Mouse (Mus musculus) kidney, embryonic 16.5 days (tissue): Measurements from ENCODE around the gene Slit3. TPM values are rescaled to one million over a fixed set of nuclear protein-coding genes. Genes with fewer than 3 reads are reported as not detected.

Experiments used
- ATAC-seq: fragments of 200-750 bp; cut with Nextera tagmentation; 2 replicates; pipeline ENCODE4 v1.8.0; 2017; ENCODE audit warnings: moderate TSS enrichment; ENCODE audit not compliant: low FRiP score, low TSS enrichment
- H3K27ac ChIP-seq: fragments of 300-500 bp; sonication (generic); 2 replicates; pipeline ENCODE4 v1.5.1; 2014; ENCODE audit warnings: low read length
- H3K27me3 ChIP-seq: fragments of 300-500 bp; sonication (generic); 2 replicates; pipeline ENCODE4 v1.6.1; 2014; ENCODE audit warnings: low read length, control low read depth, mixed read lengths; ENCODE audit not compliant: insufficient read depth
- H3K36me3 ChIP-seq: fragments of 300-500 bp; sonication (generic); 2 replicates; pipeline ENCODE4 v1.6.1; 2014; ENCODE audit warnings: low read length, control low read depth, mixed read lengths; ENCODE audit not compliant: insufficient read depth
- H3K4me1 ChIP-seq: fragments of 300-500 bp; sonication (generic); 2 replicates; pipeline ENCODE4 v1.6.1; 2014; ENCODE audit warnings: low read length, control low read depth, mixed read lengths; ENCODE audit not compliant: insufficient read depth
- H3K4me2 ChIP-seq: fragments of 300-500 bp; sonication (generic); replicated peaks from 2 replicates; pipeline ENCODE4 v1.6.1; 2014; ENCODE audit warnings: low read depth, low read length
- H3K4me3 ChIP-seq: fragments of 300-500 bp; sonication (generic); 2 replicates; pipeline ENCODE4 v1.5.1; 2014; ENCODE audit warnings: mild to moderate bottlenecking, low read length
- H3K9ac ChIP-seq: fragments of 300-500 bp; sonication (generic); replicated peaks from 2 replicates; pipeline ENCODE4 v1.6.1; 2014; ENCODE audit warnings: low read length
- H3K9me3 ChIP-seq: fragments of 300-500 bp; sonication (generic); 2 replicates; pipeline ENCODE4 v1.6.1; 2016; ENCODE audit warnings: low read length, control low read depth
- WGBS: fragments of 180-500 bp; shearing (Covaris S2); extraction: QIAGEN DNeasy Blood & Tissue Kit; methylation state at CpG from one replicate; pipeline ENCODE4 v1.1.7; 2014; 5-methylcytosine and 5-hydroxymethylcytosine counted together
- microRNA counts: library from miRNA; unstranded; fragments of <30 nt; microRNA quantifications from one replicate; lab custom pipeline; 2016
- microRNA-seq: library from miRNA; unstranded; fragments of <30 nt; microRNA quantifications from one replicate; pipeline ENCODE4, GENCODE M21; 2016
- polyA plus RNA-seq: library from polyadenylated mRNA; unstranded; fragments of >200 nt; fragmentation: Nextera tagmentation; extraction: Ambion mirVana; gene quantifications from 2 replicates; pipeline ENCODE4 v1.2.1, GENCODE M21; 2015

The Slit3 gene
- polyA plus RNA-seq, 1 experiment from 2014 or later = 8.3 TPM

DNA sequence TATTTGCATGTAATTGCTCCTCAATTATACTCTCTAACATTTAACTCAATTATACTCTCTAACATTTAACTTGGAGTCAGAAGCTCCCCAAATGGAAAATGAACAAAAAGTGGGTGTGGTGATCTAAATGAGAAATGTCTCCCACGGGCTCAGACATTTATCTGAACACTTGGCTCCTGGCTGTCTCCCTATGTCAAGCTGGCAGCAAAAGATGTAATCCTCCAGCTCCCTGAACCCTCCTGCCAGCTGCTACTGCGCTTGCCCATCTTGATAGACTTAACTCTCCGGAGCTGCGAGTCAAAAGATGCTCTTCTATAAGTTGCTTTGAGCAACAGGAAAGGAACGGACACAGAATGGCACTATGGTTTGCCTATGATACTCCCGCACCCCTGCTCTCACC is 623.5 kb downstream of the Slit3 start:
- H3K27ac ChIP-seq = no peak overlapping the region
- H3K27me3 ChIP-seq = no peaks in the 10 kb centered on the region
- H3K4me1 ChIP-seq = no peaks in the 10 kb centered on the region; the same call in 1 of the 2 replicates
- ATAC-seq = no peak
- H3K4me3 ChIP-seq = no peak overlapping the region
- 92% methylated on average over 6 of the region's 6 CpGs for WGBS
- no peaks in the 10 kb centered on the region for H3K9me3 ChIP-seq
- H3K4me2 ChIP-seq = no peak overlapping the region
- H3K9ac ChIP-seq = no peak overlapping the region
- no peaks in the 10 kb centered on the region for H3K36me3 ChIP-seq

DNA sequence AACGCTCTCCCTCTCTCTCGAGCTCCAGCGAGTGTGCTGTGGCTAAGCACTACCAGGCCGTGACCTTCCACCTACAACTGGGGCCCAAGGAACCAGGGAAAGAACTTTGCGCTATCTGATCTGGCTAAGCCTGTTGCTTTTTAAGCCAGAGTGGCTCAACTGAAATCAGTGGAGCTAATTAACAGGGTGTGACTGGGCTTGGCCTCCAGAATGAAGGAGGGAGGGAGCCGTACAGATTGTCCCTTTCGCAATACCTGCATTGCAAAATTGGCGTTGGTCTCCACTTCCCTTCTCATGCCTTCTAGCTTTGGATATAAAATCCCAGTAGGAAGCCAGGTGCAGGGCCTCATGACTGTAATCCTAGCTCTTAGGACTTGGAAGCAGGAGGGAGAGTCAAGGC is 629.6 kb downstream of the Slit3 start:
- Histone ChIP-seq H3K36me3 (no peaks in the 10 kb centered on the region), H3K4me1 (peaks cover 12% of the 10 kb centered on the region), H3K9ac (no peak overlapping the region), H3K27ac (peak overlapping the region; percentile 41), H3K4me3 (no peak overlapping the region), H3K9me3 (no peaks in the 10 kb centered on the region), H3K27me3 (no peaks in the 10 kb centered on the region), H3K4me2 (no peak overlapping the region)
- peak; percentile 84 for ATAC-seq
- 28% methylated on average over 8 of the region's 8 CpGs for WGBS

DNA sequence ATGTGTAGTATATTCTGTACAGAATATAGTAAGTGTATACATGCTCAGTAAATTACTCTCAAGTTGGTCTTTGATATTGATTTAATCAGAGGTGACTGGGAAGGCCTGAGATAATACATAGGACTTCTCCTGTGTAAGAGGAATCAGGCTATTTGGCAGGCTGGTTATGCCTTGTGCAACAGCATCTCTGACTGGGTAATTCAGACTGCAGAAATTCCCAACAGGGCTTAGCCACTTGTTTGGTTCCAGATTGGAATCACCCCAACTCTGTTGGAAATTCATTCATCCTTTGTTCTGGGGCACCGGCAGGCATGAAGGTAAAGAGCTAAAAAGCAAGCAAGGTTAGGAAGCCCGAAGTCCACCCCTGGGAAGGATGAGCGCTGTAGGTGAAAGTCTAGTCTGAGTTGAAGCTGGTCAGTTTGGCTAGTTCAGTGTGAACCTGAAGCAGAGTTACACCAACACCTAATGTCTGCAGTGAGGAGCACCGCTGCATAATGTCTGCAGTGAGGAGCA is 633.9 kb downstream of the Slit3 start:
- Histone ChIP-seq H3K4me3 (no peak overlapping the region), H3K4me1 (peaks cover 29% of the 10 kb centered on the region), H3K9ac (no peak overlapping the region), H3K27ac (no peak overlapping the region), H3K27me3 (no peaks in the 10 kb centered on the region), H3K4me2 (no peak overlapping the region), H3K9me3 (no peaks in the 10 kb centered on the region), H3K36me3 (no peaks in the 10 kb centered on the region)
- WGBS = 93% methylated on average over 4 of the region's 4 CpGs
- no peak for ATAC-seq

DNA sequence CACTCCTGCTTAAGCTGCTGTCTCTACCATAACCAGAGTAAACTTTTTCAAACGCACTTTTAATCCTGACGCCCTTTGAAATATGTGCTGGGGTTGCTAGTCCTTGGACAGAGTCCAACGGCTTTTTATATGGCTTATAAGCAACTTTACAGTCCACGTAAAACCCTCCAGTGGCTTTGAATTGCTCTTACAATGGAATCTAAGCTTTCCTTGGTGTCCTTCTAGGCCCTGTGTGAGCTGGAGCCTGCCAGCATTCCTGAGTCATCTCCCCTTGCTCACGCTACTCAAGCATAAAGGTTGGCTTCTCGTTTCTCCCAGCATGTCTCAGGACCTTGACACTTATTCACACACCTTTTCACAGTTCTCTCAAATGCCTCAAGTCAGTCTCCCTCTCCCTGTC is 634.5 kb downstream of the Slit3 start:
- Histone ChIP-seq H3K27ac (no peak overlapping the region), H3K9ac (no peak overlapping the region), H3K9me3 (no peaks in the 10 kb centered on the region), H3K27me3 (no peaks in the 10 kb centered on the region), H3K36me3 (no peaks in the 10 kb centered on the region), H3K4me1 (peaks cover 28% of the 10 kb centered on the region), H3K4me3 (no peak overlapping the region), H3K4me2 (no peak overlapping the region)
- 0 out of 2 replicates have a peak, but pooled peaks have one; percentile 47 for ATAC-seq
- 22% methylated on average over 6 of the region's 6 CpGs for WGBS

DNA sequence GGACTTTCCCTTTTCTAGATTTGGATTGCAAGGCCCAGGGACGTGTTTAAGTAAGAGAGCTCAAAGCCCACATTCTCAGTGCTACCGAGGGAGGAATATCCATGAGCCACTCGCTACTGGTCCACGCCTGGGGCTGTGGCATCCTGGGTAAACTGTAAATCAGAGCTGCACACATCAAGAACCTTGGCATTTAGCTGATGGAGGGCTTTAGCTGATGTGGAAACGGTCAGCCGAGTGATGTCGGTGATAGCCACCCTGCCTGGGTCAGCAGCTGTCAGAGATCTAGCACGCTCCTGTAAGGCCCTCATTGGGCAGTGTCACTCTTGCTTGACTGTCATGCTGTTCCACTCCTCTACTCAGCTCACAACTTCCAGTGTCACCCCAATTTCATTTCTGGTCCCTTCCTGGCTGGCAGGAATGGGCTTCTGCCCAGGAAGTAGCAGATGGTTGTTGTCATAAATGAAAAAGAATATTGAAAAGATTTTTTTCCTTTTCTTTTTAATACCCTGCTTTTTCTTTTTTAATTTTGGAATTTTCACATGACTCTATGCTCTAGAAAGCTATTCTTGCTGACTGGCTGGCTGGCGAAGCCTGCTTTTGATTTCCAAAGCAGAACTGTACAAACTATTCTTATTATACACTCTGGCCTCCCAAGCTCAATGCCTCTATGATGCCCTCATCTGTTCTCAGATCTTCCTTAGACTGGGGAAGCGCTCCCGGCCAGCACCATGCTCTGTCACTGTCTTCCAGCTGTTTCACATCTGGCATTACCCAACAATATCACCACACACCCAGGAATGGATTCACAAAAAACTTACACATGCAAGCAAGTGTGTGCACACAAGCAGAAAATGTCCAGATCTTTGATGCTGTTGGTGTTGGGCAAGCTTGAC is 635.6 kb downstream of the Slit3 start:
- Histone ChIP-seq H3K4me1 (peaks cover 21% of the 10 kb centered on the region), H3K4me3 (no peak overlapping the region), H3K9ac (no peak overlapping the region), H3K9me3 (no peaks in the 10 kb centered on the region), H3K27me3 (no peaks in the 10 kb centered on the region), H3K36me3 (no peaks in the 10 kb centered on the region), H3K4me2 (no peak overlapping the region), H3K27ac (no peak overlapping the region)
- ATAC-seq = no peak
- WGBS = 63% methylated on average over 11 of the region's 11 CpGs

MicroRNAs within 50 kb of the gene (microRNA counts, 519-probe panel; counts per million panel counts)
- microRNA mmu-miR-218 (lab: Ali Mortazavi, UCI) = 4,182 counts per million, percentile 91 among the panel's probes with 10 or more counts

Small RNA genes lying within 50 kb of the gene (microRNA-seq; reads per million reads assigned to microRNA genes)
- 25.3 reads per million, percentile 41 among the genes with 10 or more reads in this experiment for gene Mir218-2
